Mouse (Mus musculus): ENCODE data around the gene Rptor. TPM values are rescaled to one million over a fixed set of nuclear protein-coding genes. Genes with fewer than 3 reads are reported as not detected.

Gene Rptor
- 10 to 100 TPM; 34.4 to 34.8 TPM for total RNA-seq (2021)
- long read RNA-seq, experiment 1, full-length matches to known transcripts: 2 of 15 reads
- long read RNA-seq, experiment 1, partial matches to known transcripts: 13 of 15 reads
- long read RNA-seq, experiment 1, other reads (novel, unspliced or antisense): 0 of 15 reads
- long read RNA-seq, experiment 2, full-length matches to known transcripts: 2 of 18 reads
- long read RNA-seq, experiment 2, partial matches to known transcripts: 14 of 18 reads
- long read RNA-seq, experiment 2, other reads (novel, unspliced or antisense): 2 of 18 reads

DNA sequence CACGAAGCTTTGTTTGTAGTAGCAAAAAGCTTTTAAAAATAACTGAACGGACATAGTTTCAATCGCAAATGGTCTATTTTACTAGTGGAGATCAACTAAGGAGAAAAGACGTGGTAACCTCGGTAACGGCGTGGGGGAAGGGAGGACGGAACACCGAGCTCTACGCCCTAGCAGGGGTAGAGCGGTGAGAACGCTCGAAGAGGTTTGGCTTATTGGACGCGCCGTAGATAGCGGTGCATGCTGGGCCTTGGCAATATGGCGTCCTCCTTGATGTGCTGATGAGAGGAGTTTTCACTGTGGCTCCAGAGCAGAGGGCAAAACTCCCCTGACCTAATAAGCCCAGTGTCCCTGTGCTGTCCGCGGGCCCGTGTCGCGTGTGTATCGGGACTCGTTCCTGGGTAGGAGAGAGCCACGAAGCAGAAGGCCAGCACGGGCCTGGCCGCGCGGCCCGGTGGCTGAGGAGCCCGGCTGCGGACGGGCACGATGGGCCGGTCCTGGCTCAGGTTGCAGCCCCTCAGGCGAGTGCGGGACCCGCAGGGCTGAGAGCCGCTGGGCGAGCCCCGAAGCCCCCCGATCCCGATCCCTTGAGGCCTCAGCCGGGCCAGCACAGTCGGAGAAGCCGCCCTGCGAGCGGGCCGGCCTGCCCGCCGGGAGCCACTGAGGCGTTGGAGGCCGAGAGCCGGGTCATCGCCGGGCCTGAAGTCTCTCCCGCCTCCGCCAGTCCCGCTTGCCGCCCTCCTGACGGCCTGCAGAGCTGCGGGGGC, at the start of gene Rptor:
Gene Rptor, plus strand, starts transcription at position 143 of the 764 bp plus-strand sequence.
- DNase-seq: peak; percentile 95 to 99

DNA sequence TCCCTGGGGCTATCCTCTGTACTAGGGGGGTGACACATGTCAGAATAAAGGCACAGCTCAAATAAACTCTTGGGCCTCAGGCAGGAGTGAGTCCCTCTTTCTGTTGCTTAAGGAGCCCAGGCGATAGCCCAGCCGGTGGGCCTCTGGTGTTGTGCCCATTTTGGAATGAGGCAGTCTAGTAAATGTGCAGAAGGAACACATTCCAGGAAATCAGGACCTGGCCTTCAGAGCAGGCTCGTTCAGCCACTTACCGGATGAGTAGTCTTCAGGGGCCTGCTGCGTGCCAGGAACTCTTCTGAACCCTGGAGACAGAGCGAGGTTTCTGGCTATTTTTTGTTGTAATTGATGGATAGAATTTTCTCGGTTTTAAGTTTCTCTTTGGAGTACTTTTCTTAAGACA, 48.0 kb upstream of the Rptor start:
- no peak for DNase-seq

More for the DNA sequence above, at the start of gene Rptor:
- intact Hi-C loops (cut with DNase I): loop anchor here (5.0 kb wide), 1 partner anchor 129 kb away; no protein-coding TSS in a partner anchor

DNA sequence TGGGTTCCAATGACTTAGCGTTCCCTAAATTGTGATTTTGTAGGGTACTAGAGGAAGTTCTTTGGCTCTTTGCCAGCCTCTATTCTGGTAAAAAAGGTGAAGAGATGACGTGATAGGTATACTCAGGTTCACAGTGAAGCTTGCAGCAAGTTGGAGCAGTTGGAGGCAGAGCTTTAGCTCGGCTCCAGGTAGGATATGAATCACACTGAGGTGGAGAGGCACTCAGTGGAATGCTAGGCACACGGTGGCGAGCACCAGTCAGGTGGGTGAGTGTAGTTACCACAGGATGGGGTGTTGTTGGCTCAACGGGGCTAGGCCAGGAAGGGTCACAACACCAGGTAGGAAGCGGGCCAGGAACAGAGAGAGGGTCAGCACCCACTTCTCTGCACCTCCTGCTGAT, 47.5 kb upstream of the Rptor start:
- DNase-seq: no peak
- intact Hi-C loops (cut with DNase I): no loop called here

More for the DNA sequence above, 48.0 kb upstream of the Rptor start:
- intact Hi-C loops (cut with DNase I): loop anchor here (5.0 kb wide), 1 partner anchor 43 kb away; no protein-coding TSS in a partner anchor

DNA sequence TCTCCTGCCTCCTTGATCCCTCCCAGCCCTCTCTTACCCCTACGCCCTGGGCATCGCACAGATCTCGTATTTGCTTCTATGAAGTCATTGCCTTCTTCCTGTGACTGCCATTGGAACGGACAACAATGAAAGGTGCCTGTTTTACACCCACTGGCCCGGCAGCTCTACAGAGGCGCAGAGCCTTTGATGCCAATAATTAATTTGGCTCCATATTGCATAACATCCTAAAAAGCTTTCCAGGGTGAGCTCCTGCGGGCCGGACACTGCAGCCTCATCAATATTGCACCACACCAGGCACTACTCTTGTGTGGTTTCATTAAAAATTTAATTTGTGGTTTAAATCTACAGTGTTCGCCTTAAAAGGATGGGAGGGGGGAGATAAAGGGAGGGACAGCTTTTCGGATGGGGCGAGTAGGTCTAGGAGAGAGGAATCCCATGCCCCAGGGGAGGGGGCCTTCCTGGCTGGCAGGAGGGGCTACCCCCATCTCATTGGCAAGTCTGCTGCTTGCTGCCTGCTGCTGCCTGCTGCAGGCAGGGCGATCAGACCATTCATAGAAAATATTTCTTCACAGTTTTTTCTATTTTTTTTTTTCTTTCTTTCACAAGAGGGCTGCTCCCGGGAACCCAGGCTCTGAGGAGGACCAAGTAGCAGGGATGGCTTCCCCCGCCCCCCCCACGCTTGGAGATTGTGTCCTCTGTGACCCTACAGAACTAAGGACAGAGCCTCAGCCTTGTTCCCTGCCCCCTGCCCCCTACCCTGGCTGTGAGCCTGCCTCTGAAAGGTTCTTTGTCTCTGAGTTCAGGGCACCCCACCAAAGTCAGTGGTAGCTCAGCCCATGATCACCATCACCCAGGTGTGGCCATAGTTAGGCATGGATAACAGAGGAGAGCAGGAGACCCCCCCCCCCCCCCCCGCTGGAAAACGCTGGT, 44.5 kb upstream of the Rptor start:
- intact Hi-C loops (cut with DNase I): no loop called here
- DNase-seq: no peak

DNA sequence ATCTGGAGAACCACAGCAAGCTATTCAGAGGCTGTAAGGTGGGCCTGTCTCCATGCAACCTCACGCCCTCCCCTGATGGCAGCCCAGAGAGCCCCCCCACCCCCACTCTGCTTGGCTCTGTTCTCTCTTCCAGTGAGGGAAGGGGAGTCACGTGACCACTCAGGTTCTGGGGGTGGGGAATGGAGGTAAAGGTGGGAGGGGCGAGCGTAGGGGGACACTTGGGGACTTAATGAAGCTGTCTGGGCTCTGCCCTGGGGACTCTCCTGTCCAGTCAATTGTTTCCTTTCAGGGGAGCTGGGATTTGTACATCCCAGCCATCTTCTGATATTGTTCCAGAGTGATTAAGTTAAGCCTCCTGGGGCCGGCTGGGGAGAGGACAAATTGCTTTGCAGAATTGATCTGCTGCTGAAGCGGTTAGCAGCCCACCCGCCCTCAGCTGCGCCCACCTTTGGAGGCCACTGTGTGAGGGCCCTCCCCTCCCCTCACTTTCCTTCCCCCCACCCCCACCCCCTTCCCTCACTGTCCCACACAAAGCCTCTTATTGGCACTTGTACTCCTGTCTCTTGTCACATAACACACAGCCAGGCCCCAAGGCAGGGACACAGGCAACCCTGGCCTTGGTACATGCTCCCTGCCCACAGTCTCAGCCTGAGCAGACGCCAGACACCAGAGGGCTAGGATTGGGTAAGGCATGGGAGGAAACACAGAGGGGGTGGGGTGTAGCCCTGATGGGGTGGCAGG, 43.7 kb upstream of the Rptor start:
- intact Hi-C loops (cut with DNase I): no loop called here

DNA sequence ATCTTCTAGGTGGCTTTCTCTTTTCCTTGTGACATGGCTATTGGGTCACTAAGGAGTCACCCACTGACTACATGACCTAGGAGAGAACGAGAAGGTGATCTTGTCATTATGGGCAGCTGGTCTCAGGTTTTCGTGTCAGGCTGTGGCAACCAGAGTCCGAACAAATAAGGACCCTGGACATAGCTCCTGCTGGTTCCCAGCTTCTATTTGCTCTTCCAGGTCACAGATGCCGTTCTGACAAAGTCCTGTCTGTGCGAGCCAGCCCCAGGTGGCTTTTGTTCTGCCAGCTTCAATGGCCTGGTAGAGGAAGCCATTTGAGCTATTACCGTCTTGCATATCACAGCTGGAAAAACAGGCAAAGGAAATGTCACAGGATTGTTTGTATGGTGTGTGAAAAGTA, 40.4 kb upstream of the Rptor start:
- intact Hi-C loops (cut with DNase I): no loop called here
- no peak for DNase-seq

More for the DNA sequence above, 43.7 kb upstream of the Rptor start:
- no peak for DNase-seq

DNA sequence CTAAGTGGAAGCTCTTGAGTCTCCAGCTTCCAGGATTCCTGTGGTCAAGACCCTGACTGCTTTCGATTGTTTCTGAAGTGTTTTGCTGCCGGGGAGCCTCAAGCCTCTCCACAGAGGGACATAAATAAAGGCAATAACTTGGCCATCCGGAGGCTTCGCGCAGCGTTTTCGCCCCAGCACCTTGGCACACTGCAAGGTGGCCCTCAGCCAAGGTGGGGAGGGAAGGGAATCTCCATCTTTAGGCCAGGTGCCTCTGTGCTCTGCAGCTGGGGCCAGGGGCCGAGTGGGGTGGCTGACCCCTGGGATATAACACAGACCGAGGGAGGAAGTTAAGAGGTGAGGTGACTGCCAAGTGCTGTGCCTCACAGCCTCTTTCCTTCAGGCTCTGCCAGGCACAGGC, 39.5 kb upstream of the Rptor start:
- intact Hi-C loops (cut with DNase I): no loop called here
- DNase-seq: no peak

DNA sequence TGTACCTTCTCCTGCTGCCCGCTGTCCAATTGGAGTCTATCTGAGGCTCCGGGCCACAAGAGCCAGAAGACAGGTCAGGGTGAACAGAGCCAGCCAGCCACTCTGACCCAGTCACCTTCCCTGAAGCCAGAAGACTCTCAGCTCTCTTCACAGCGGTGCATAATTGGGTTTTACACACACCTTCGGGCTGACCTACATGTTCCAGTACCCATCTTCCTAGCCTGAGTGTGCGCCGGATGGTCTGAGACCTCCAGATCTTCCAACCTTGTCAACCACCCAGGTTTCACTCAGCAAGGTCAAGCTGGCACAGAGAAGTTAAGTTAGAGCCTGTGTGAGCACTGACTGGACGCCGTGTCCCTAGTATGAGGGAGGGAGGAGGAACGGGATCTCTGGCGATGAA, 38.3 kb upstream of the Rptor start:
- intact Hi-C loops (cut with DNase I): no loop called here
- no peak for DNase-seq

DNA sequence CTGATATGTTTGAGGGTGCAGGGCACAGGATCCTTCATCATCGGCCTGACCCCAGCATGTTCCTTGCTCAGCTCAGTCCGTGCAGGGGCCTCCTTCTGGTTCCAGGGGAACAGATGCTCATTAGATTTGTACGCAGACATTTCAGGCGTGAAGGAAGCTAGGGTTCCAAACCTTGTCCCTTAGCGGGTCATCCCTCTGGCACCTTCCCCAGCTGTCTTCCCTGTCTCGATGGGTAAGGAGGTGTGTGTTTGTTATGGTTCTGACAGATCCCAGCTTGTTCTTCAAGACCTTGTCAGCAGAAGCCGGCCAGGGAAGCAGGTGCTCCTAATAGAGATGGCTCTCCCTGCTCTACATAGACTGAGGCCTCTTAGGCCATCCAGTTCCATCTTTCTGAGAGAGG, 37.7 kb upstream of the Rptor start:
- DNase-seq: no peak
- intact Hi-C loops (cut with DNase I): no loop called here

DNA sequence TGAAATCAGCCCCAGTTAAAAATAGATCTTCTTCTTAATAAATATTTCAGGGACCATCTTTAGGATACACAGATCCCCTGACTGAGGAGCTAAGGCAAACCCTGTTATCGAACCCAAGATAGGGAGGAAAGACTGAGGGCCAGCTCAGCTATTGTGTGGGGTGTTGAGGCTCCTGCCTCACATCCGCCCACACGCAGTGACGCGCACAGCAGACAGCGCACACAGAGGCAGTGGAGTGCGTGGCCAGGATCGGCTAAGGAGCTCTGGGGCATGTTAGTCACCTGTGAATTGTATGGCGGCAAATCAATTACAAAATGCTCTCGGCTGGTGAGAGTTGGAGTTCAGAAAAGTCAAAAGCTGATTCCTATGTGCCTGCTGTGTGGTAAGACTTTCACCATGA, 37.0 kb upstream of the Rptor start:
- DNase-seq: no peak
- intact Hi-C loops (cut with DNase I): no loop called here

DNA sequence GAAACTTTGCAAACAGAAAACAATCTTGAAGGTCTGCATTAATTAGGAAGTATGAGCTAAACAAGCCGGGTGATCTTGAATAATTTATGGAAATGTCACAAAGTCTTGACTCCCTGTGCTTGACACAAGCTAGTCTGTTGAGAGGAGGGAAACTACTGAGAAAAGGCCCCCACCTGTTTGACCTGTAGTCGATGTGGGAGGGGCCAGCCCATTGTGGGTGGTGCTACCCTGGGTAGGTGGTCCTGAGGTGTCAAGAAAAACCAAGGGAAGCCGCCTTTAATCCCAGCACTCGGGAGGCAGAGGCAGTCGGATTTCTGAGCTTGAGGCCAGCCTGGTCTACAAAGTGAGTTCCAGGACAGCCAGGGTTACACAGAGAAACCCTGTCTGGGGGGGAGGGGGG, 36.5 kb upstream of the Rptor start:
- intact Hi-C loops (cut with DNase I): no loop called here
- no peak for DNase-seq

DNA sequence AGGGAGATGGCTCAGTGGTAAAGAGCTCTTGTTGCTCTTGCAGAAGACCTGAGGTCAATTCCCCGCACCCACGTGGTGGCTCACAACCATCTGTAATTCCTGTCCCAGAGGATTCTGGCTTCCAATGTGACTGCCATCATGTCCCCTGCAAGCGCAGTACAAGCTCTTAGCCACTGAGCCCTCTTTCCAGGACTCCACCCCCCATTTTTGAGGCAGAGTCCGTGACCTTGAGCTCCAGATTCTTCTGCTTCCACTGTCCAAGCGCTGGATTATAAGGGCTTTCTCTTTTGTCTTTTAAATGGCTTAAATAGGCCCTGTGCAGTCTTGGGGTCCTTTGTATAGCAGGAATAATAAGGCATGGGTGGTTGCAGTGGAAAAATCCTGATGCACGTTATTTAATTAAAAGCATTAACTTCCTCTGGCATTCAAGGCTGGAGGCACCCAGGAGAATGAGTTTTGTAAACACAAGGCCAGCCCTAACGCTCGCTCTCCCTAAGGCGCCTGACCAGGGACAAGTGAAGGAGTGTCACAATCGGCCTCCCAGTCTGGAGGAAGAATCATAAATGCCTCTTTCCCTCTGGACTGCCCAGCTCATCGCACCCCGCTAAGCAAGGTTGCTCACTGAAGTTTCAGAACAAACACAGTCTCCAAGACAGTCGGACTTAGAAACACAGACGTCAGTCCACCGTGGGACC, 30.2 kb upstream of the Rptor start:
- DNase-seq: no peak
- intact Hi-C loops (cut with DNase I): no loop called here

DNA sequence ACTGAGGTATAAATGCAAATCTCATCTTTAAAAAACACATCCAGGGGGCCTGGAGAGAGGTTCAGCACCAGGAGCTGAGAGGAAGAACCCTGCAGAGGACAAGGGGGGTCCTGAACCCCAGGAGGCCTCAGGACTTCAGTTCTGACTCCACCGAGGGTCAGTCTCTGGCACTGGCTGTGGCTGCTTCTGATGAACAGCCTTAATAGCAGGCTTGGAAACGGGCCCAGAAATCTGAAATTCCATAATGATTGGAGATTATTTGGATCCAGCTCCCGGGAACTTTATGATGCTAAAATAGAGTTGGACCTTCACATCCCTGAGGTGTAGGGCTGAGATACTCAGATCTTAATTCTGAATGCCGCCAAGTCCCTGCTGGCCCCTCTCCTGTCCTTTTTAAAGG, 25.9 kb upstream of the Rptor start:
- peak in 1 of 2 experiments; percentile 16 for DNase-seq
- intact Hi-C loops (cut with DNase I): no loop called here

DNA sequence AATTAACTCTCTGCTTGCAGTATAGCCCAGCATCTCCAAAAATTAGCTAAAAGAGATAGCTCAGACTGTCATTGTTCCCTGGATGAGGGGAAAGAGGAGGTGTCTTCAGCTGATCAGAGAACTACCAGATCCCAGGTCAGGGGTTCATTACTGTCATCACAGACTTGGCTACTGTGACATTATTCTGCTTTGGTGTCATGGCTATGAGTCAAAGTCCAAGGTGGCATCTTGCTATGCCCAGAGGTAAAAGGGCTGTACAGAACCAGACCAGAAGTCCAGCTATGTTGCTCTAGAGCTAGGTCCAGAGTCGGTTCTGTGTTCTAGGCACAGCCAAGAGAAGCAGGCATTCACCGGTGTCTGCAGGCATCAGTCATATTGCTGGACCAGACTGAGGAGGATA, 25.0 kb upstream of the Rptor start:
- DNase-seq: no peak
- intact Hi-C loops (cut with DNase I): no loop called here

DNA sequence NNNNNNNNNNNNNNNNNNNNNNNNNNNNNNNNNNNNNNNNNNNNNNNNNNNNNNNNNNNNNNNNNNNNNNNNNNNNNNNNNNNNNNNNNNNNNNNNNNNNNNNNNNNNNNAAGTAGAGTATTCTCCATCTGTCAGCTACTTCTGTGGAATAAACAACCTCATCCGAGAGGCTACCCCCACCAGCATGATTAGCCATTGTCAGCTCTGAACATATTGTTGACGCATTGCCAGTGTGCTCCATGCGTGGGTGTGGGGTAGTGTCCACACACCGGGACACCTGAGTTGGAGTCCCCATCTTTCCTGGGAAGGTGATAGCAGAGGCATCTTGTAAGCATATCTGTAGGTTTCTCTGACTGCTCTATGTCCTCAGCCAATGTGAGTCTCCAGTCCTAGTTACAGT, 16.2 kb upstream of the Rptor start:
- no peak for DNase-seq
- intact Hi-C loops (cut with DNase I): no loop called here

DNA sequence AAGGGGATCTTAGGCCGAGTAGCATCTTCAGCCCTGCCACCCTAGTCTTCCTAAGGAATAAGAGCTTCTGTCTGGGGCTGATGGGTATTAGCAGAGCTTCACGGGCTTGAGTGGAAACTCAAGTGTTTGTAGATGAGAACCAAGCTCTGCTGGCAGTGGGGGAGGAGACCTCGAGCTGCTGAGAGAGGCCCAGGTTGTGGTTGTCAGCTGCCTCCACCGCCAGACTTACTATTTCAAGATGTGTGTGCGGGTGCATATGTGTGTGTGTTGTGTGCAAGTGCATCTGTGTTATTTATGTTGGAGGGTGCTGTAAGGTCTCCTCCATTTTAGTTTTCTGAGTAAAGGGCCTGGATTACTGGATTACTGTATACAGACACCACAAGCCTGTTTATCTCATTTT, 15.6 kb upstream of the Rptor start:
- intact Hi-C loops (cut with DNase I): no loop called here
- no peak for DNase-seq

DNA sequence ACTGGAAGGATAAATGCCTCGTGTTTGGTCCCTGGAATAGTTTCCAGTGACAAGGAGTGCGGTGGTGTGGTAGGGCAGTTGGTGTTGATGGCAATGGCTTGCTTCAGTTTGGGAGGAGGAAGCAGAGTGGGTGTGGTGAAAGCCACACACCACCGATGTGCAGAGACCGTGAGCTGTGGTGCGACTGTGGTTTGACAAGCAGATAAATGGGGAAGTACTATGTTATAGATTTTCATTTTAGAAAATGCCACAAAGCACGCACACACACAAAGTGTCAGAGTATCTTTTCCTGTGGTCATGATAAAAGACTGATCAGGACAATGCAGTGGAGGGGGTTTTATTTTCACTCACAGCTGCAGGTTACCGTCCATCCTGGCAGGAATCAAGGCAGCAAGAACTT, 13.5 kb upstream of the Rptor start:
- DNase-seq: no peak
- intact Hi-C loops (cut with DNase I): no loop called here

DNA sequence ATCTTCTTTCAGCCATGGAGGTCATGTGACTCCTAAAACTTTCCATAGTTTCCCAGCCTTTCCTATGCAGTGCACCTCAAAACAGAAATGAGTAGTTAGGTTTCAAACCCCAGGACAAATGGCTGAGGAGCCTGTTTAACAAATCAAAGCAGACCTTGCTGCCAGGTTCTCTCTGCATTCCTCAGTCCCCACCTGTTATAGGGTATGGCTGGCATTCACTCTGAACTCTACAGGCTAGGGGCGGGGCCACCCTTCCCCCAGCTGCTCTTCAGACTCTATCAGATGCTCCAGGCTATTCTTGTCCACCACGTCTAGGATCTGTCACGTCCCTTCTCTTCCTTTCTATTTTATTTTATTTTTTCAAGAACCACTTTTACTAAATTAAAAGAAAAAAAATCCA, 8.7 kb upstream of the Rptor start:
- intact Hi-C loops (cut with DNase I): no loop called here
- no peak for DNase-seq

DNA sequence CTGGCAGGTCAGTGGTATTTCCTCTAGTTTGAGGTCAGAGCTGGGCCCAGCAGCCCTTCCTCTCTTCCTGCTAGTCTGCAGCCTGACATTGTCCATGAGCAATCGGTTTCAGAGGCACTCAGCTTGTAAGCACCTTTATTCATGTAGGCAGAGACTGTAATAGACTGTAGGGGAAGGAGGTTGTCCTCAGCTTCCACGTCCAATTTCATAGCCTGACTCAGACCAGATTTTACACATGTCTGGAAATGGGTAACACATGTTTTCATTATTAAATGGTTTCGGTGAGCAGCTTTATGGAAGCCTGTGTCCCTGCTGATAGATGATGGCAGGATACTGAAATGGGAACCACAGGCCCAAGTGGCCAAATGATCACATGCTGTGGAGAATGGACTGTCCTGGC, 3.8 kb upstream of the Rptor start:
- intact Hi-C loops (cut with DNase I): loop anchor here (5.0 kb wide), 1 partner anchor 47 kb away; no protein-coding TSS in a partner anchor
- DNase-seq: no peak

DNA sequence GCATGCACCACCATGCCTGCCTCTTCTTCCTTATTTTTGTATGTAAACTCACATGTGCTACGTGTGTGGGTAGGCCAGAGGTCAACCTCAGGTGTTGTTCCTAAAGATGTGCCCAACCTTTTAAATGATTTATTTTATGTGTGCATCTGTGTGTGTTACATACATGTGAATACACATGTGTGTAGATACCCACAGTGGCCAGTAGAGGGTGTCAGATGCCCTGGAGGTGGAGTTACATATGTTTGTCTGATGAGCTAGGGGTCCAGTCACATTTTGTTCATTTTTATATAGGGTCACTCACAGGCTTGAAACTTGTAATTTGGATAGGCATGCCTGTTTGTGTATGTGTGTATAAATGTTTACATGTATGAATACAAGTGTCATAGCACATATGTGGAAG, 2.4 kb upstream of the Rptor start:
- intact Hi-C loops (cut with DNase I): loop anchor here (5.0 kb wide), 1 partner anchor 132 kb away; no protein-coding TSS in a partner anchor
- DNase-seq: no peak

Measured in heart, postnatal 14 days (tissue).